8 mouse cellular contexts compared by ENCODE assay signal in genomic region chr2:103566713-103567521, GRCm38 (mm10). TPM values are rescaled to one million over a fixed set of nuclear protein-coding genes. Genes with fewer than 3 reads are reported as not detected.
DNase-seq lines count a peak whose midpoint lies in the region; ATAC-seq and TF ChIP-seq lines count a peak whose summit lies in the region.

No protein-coding gene starts in this region.

- H3K36me3 ChIP-seq in embryonic facial prominence, embryonic 10.5 days (replicated peaks) = no peaks in the 10 kb centered on the region
- H3K36me3 ChIP-seq in heart, adult 2 months (ENCODE audit: control insufficient read depth, insufficient read depth, low read length) = no peaks in the 10 kb centered on the region
- no peaks in the 10 kb centered on the region for H3K36me3 ChIP-seq in kidney, adult 2 months (ENCODE audit: control insufficient read depth, insufficient read depth, low read length)
- H3K36me3 ChIP-seq in midbrain, embryonic 16.5 days (ENCODE audit: control insufficient read depth, insufficient read depth, low read length) = no peaks in the 10 kb centered on the region
- H3K36me3 ChIP-seq in splenic B cell, adult 2 months (ENCODE audit: control insufficient read depth, insufficient read depth, low read length, poor library complexity, severe bottlenecking) = no peaks in the 10 kb centered on the region

- no peaks in the 10 kb centered on the region for H3K9me3 ChIP-seq in embryonic facial prominence, embryonic 10.5 days
- no peaks in the 10 kb centered on the region for H3K9me3 ChIP-seq in midbrain, embryonic 16.5 days (replicated peaks; ENCODE audit: control insufficient read depth, low read length, poor library complexity, severe bottlenecking)

- no peak for TF ChIP-seq POLR2A in heart, adult 2 months (IDR thresholded peaks at IDR 0.05; ENCODE audit: insufficient read depth, low read depth, low read length)
- TF ChIP-seq POLR2A in kidney, adult 2 months (IDR thresholded peaks at IDR 0.05; ENCODE audit: low read depth, low read length) = no peak

- peaks cover 61% of the 10 kb centered on the region for H3K4me1 ChIP-seq in embryonic facial prominence, embryonic 10.5 days
- H3K4me1 ChIP-seq in heart, adult 2 months (ENCODE audit: control insufficient read depth, insufficient read depth, low read length) = peaks cover 6% of the 10 kb centered on the region
- peaks cover 20% of the 10 kb centered on the region; the same call in 1 of the 2 replicates for H3K4me1 ChIP-seq in kidney, adult 2 months (ENCODE audit: control insufficient read depth, insufficient read depth, low read length)
- H3K4me1 ChIP-seq in midbrain, embryonic 16.5 days (ENCODE audit: control insufficient read depth, insufficient read depth, low read length) = peaks cover 22% of the 10 kb centered on the region; the same call in 1 of the 2 replicates

- H3K27me3 ChIP-seq in embryonic facial prominence, embryonic 10.5 days (replicated peaks; ENCODE audit: low read depth, poor library complexity, severe bottlenecking) = peaks cover 65% of the 10 kb centered on the region
- H3K27me3 ChIP-seq in heart, adult 2 months (ENCODE audit: control insufficient read depth, insufficient read depth, low read length) = no peaks in the 10 kb centered on the region
- no peaks in the 10 kb centered on the region for H3K27me3 ChIP-seq in kidney, adult 2 months (replicated peaks; ENCODE audit: control insufficient read depth, insufficient read depth, low read length)
- no peaks in the 10 kb centered on the region for H3K27me3 ChIP-seq in midbrain, embryonic 16.5 days (ENCODE audit: control insufficient read depth, insufficient read depth, low read depth, low read length)
- no peaks in the 10 kb centered on the region for H3K27me3 ChIP-seq in splenic B cell, adult 2 months (ENCODE audit: control insufficient read depth, insufficient read depth, low read length, poor library complexity, severe bottlenecking)

- under 1% methylated on average over 79 of the region's 79 CpGs for WGBS in embryonic facial prominence, embryonic 10.5 days
- under 1% methylated on average over 79 of the region's 79 CpGs for WGBS in heart, adult 2 months
- under 1% methylated on average over 79 of the region's 79 CpGs for WGBS in kidney, adult 2 months
- WGBS in midbrain, embryonic 16.5 days = under 1% methylated on average over 74 of the region's 79 CpGs

- peak; percentile 22 to 35 for DNase-seq in left cerebral cortex, adult 18-20 months (ENCODE audit: low spot score in 2 of 2)
- no peak for DNase-seq in left cerebral cortex, adult 11 months (ENCODE audit: low spot score)
- DNase-seq in embryonic facial prominence, embryonic 10.5 days (ENCODE audit: low spot score) = peak; percentile 82
- peak; percentile 77 to 78 for DNase-seq in heart, adult 2 months
- DNase-seq in kidney, adult 2 months = peak; percentile 81
- peak; percentile 51 for DNase-seq in liver
- DNase-seq in splenic B cell, adult 2 months (ENCODE audit: low read depth, low spot score) = peak; percentile 53

- H3K4me2 ChIP-seq in midbrain, embryonic 16.5 days (ENCODE audit: low read length) = peak overlapping the region; percentile 96

- peak; percentile 28; the same call in 1 of the 2 replicates for TF ChIP-seq CTCF in heart, adult 2 months (IDR thresholded peaks at IDR 0.05)
- no peak for TF ChIP-seq CTCF in kidney, adult 2 months (conservative IDR thresholded peaks at IDR 0.05; ENCODE audit: insufficient read depth, insufficient read length, low read depth, low read length)

- no peaks in the 10 kb centered on the region for H3K79me2 ChIP-seq in heart, adult 2 months (replicated peaks; ENCODE audit: control insufficient read depth, insufficient read depth, low read length)

- no peak for TF ChIP-seq EP300 in heart, adult 2 months (IDR thresholded peaks at IDR 0.05; ENCODE audit: insufficient read depth, low read depth, low read length)

- peak overlapping the region; percentile 90 for H3K9ac ChIP-seq in heart, adult 2 months (ENCODE audit: low read depth, low read length)
- H3K9ac ChIP-seq in midbrain, embryonic 16.5 days (ENCODE audit: low read depth, low read length) = peak overlapping the region; percentile 74

- peak overlapping the region; percentile 80 for H3K4me3 ChIP-seq in embryonic facial prominence, embryonic 10.5 days
- peak overlapping the region; percentile 71 for H3K4me3 ChIP-seq in heart, adult 2 months
- H3K4me3 ChIP-seq in kidney, adult 2 months (ENCODE audit: insufficient read depth, low read depth, low read length) = peak overlapping the region; percentile 90
- peak overlapping the region; percentile 68 for H3K4me3 ChIP-seq in midbrain, embryonic 16.5 days (ENCODE audit: low read depth, low read length)

- intact Hi-C loops in heart, adult 2 months (cut with DNase I) = loop anchor here (2.0 to 10.0 kb wide), 7 partner anchors 18 to 438 kb away; partner anchors contain the start of gene Caprin1

- peak overlapping the region; percentile 86 for H3K27ac ChIP-seq in embryonic facial prominence, embryonic 10.5 days (replicated peaks)
- H3K27ac ChIP-seq in heart, adult 2 months = peak overlapping the region; percentile 83
- peak overlapping the region; percentile 74 for H3K27ac ChIP-seq in kidney, adult 2 months (ENCODE audit: insufficient read depth, low read depth, low read length)
- H3K27ac ChIP-seq in midbrain, embryonic 16.5 days (ENCODE audit: low read length) = peak overlapping the region; percentile 14

- ATAC-seq in midbrain, embryonic 16.5 days = peak; percentile 59

RNA-seq across cellular contexts. Expression of gene Abtb2, which starts 0.8 kb away (rescaled TPM):
- total RNA-seq in left cerebral cortex, adult 18-20 months (2021) = 1 to 10 TPM; 7.7 to 8.3 TPM
- polyA plus RNA-seq in embryonic facial prominence, embryonic 10.5 days (2016; fragmentation: Nextera tagmentation; extraction: Ambion mirVana) = 9.9 and 13.1 TPM in 2 replicates
- total RNA-seq in heart, adult 2 months (2021) = 10 to 100 TPM; 24.7 to 28.7 TPM
- 23.0 and 27.1 TPM in 2 replicates for polyA plus RNA-seq in heart, adult 2 months (2012; rRNA removed)
- 11.6 and 12.0 TPM in 2 replicates for polyA plus RNA-seq in kidney, adult 2 months (2012; rRNA removed)
- polyA plus RNA-seq in midbrain, embryonic 16.5 days (2015; fragmentation: Nextera tagmentation; extraction: Ambion mirVana) = 8.7 and 9.0 TPM in 2 replicates

Comparison
In these comparisons a context has a peak if more than half of its experiments do, and no peak if none do; other contexts are left out.
1. H3K27ac ChIP-seq: peak in every context shown above with its lines; median percentile 86 in embryonic facial prominence, embryonic 10.5 days; 83 in heart, adult 2 months; 74 in kidney, adult 2 months; 14 in midbrain, embryonic 16.5 days.